Mouse (Mus musculus) megakaryocyte, embryonic 14.5 days (primary cell): Measurements from ENCODE around the gene Mrpl18.

Experiments
- FLI1 ChIP-seq: IDR thresholded peaks from 2 replicates; pipeline ENCODE4 v1.6.1; 2012; ENCODE audit warnings: low read length, inconsistent platforms, mixed read lengths
- GATA1 ChIP-seq: IDR thresholded peaks from 3 replicates; pipeline ENCODE4 v1.6.1; 2012; ENCODE audit warnings: mixed read lengths, low read length, inconsistent platforms, borderline replicate concordance

DNA sequence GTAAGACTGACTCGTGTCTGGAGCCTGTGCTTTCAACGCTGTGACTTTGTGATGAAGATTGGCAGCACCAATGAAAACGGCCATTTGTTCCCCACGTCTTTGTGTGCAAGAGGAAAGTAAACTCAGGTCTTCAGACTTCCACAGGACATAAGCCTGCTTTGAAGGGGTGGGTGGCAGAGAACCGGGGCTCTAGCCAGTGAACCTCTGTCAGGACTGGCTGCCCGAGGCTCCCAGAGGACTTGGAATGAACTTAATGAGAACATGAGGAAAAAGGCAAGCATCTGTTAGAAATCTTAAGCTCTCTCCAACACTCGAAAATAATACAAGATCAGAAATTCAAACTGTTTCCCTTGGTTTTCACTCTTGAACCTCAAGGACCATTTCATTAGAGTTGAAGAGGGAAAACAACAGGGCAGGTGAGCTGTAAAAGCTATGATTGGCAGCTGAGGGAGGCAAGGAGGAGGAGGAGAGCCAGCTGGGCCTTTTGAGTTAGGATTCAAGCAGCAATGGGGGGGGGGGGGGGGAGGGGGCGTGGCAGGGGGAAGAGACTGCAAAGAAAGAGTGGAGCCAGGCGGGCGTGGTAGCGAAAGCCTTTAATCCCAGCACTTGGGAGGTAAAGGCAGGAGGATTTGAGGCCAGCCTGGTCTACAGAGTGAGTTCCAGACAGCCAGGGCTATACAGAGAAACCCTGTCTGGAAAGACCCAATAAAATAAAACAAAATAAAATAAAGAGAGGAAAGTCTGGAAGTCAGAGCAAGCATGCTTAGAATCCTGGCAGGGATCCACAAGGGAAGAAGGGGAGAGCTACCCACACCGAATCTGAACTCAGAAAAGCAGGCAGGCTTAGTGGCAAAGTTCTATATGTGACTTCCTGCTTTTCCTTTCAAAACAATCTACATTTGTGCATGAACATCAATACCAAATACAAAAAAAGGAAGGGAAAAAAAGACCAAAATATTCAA lies 12.5 kb downstream of the Mrpl18 start:
- no peak for TF ChIP-seq GATA1
- TF ChIP-seq FLI1, result no peak
